Mouse (Mus musculus) CH12.LX (cell line): ENCODE measurements around the gene Asic4. TPM values are rescaled to one million over a fixed set of nuclear protein-coding genes. Genes with fewer than 3 reads are reported as not detected.
A peak's percentile ranks its signal among the peaks of the same experiment; 100 is the strongest.

Source experiments
- DNase-seq: peaks from one replicate; pipeline ENCODE4 v3.0.0-alpha.2; 2013; ENCODE audit errors: extremely low read depth
- H3K27ac ChIP-seq: 2 replicates; pipeline ENCODE4 v1.5.1; 2012; ENCODE audit warnings: low read depth, mild to moderate bottlenecking, control low read depth, moderate library complexity; ENCODE audit not compliant: insufficient read depth
- H3K27me3 ChIP-seq: replicated peaks from 2 replicates; pipeline ENCODE3; 2012; ENCODE audit warnings: inconsistent platforms
- H3K36me3 ChIP-seq, 2 experiments: replicated peaks in 1 of 2; 2 replicates each; pipeline versions ENCODE3 to v1.6.1; 2012; ENCODE audit warnings: inconsistent platforms in 1 of 2, low read length in 1 of 2, mild to moderate bottlenecking in 1 of 2, mixed read lengths in 1 of 2, moderate library complexity in 1 of 2; ENCODE audit not compliant: control insufficient read depth in 1 of 2, insufficient read depth in 1 of 2
- H3K4me1 ChIP-seq, 2 experiments: 2 replicates each; pipeline ENCODE4 v1.6.1; 2012; ENCODE audit warnings: inconsistent platforms in 1 of 2, moderate library complexity in 1 of 2; ENCODE audit not compliant: insufficient read depth in 2 of 2, control insufficient read depth in 1 of 2
- H3K4me2 ChIP-seq: 2 replicates; pipeline ENCODE4 v1.6.1; 2012; ENCODE audit warnings: low read depth, mild to moderate bottlenecking, control low read depth; ENCODE audit not compliant: poor library complexity, insufficient read depth, severe bottlenecking
- H3K4me3 ChIP-seq, 3 experiments: fragments of 150-350 bp in 1 of 3; sonication (generic) in 1 of 3; replicated peaks in 1 of 3; 2 replicates each; pipeline versions ENCODE3 to v1.5.1; 2011 to 2012; ENCODE audit warnings: low read depth in 2 of 3, low read length in 2 of 3, mild to moderate bottlenecking in 2 of 3, moderate library complexity in 2 of 3, control low read depth in 1 of 3, improper control_type of control experiment in 1 of 3, inconsistent platforms in 1 of 3, mixed read lengths in 1 of 3; ENCODE audit not compliant: poor library complexity in 1 of 3
- H3K79me2 ChIP-seq: replicated peaks from 2 replicates; pipeline ENCODE4 v1.6.1; 2012; ENCODE audit warnings: mild to moderate bottlenecking, moderate library complexity; ENCODE audit not compliant: control insufficient read depth, poor library complexity, insufficient read depth, severe bottlenecking; ENCODE audit errors: extremely low read depth
- H3K9ac ChIP-seq: 2 replicates; pipeline ENCODE4 v1.6.1; 2012; ENCODE audit warnings: low read depth, mild to moderate bottlenecking, control low read depth, moderate library complexity; ENCODE audit not compliant: insufficient read depth
- H3K9me3 ChIP-seq: replicated peaks from 2 replicates; pipeline ENCODE3; 2012; ENCODE audit warnings: low read length, inconsistent platforms, mixed read lengths
- BHLHE40 ChIP-seq: IDR thresholded peaks from 2 replicates; pipeline ENCODE4 v1.6.1; 2011; ENCODE audit warnings: mild to moderate bottlenecking, low read depth, low read length, improper control_type of control experiment
- CHD1 ChIP-seq: IDR thresholded peaks from 2 replicates; pipeline ENCODE4 v1.6.1; 2012; ENCODE audit warnings: low read depth, low read length, improper control_type of control experiment, inconsistent platforms
- CHD2 ChIP-seq: IDR thresholded peaks from 2 replicates; pipeline ENCODE4 v1.6.1; 2011; ENCODE audit warnings: low read length, improper control_type of control experiment
- CTCF ChIP-seq, 2 experiments: IDR thresholded peaks in 1 of 2; conservative IDR thresholded peaks in 1 of 2; 2 replicates each; pipeline ENCODE4 v1.5.1; 2011 to 2012; ENCODE audit warnings: low read depth in 2 of 2, low read length in 2 of 2, improper control_type of control experiment in 1 of 2, inconsistent platforms in 1 of 2, mild to moderate bottlenecking in 1 of 2, moderate library complexity in 1 of 2
- ELF1 ChIP-seq: IDR thresholded peaks from 2 replicates; pipeline ENCODE4 v1.6.1; 2014; ENCODE audit warnings: low read depth, mild to moderate bottlenecking, inconsistent platforms, low read length, improper control_type of control experiment
- EP300 ChIP-seq: IDR thresholded peaks from 2 replicates; pipeline ENCODE4 v1.6.1; 2011; ENCODE audit warnings: low read length, improper control_type of control experiment
- HCFC1 ChIP-seq: IDR thresholded peaks from 2 replicates; pipeline ENCODE4 v1.6.1; 2012; ENCODE audit warnings: low read depth, mild to moderate bottlenecking, inconsistent platforms, low read length, improper control_type of control experiment
- IRF4 ChIP-seq: IDR thresholded peaks from 2 replicates; pipeline ENCODE4 v1.6.1; 2014; ENCODE audit warnings: low read depth, mild to moderate bottlenecking, inconsistent platforms, low read length, improper control_type of control experiment
- JUN ChIP-seq: IDR thresholded peaks from 2 replicates; pipeline ENCODE4 v1.6.1; 2011; ENCODE audit warnings: low read depth, mild to moderate bottlenecking, low read length, improper control_type of control experiment, moderate library complexity; ENCODE audit not compliant: insufficient read depth
- JUND ChIP-seq: conservative IDR thresholded peaks from 2 replicates; pipeline ENCODE4 v1.6.1; 2011; ENCODE audit warnings: low read depth, low read length, improper control_type of control experiment
- KAT2A ChIP-seq: IDR thresholded peaks from 2 replicates; pipeline ENCODE4 v1.6.1; 2012; ENCODE audit warnings: low read length, improper control_type of control experiment, inconsistent platforms; ENCODE audit not compliant: insufficient replicate concordance
- MAFK ChIP-seq: IDR thresholded peaks from 2 replicates; pipeline ENCODE4 v1.6.1; 2011; ENCODE audit warnings: low read length, improper control_type of control experiment; ENCODE audit not compliant: insufficient replicate concordance
- MAX ChIP-seq: IDR thresholded peaks from 2 replicates; pipeline ENCODE4 v1.6.1; 2011; ENCODE audit warnings: low read length, improper control_type of control experiment
- MAZ ChIP-seq: IDR thresholded peaks from 2 replicates; pipeline ENCODE4 v1.6.1; 2012; ENCODE audit warnings: low read depth, mild to moderate bottlenecking, inconsistent platforms, low read length, improper control_type of control experiment, moderate library complexity
- MEF2A ChIP-seq: IDR thresholded peaks from 2 replicates; pipeline ENCODE4 v1.6.1; 2014; ENCODE audit warnings: low read depth, mild to moderate bottlenecking, inconsistent platforms, low read length, improper control_type of control experiment, borderline replicate concordance
- MXI1 ChIP-seq: IDR thresholded peaks from 2 replicates; pipeline ENCODE4 v1.6.1; 2011; ENCODE audit warnings: mild to moderate bottlenecking, low read depth, low read length, improper control_type of control experiment
- MYC ChIP-seq: IDR thresholded peaks from 2 replicates; pipeline ENCODE4 v1.6.1; 2011; ENCODE audit warnings: low read depth, mild to moderate bottlenecking, improper control_type of control experiment, low read length
- NELFE ChIP-seq: IDR thresholded peaks from 2 replicates; pipeline ENCODE4 v1.6.1; 2011; ENCODE audit warnings: low read depth, low read length, improper control_type of control experiment
- NRF1 ChIP-seq: IDR thresholded peaks from 2 replicates; pipeline ENCODE4 v1.6.1; 2014; ENCODE audit warnings: low read depth, mild to moderate bottlenecking, inconsistent platforms, low read length, improper control_type of control experiment, moderate library complexity
- POLR2A ChIP-seq: IDR thresholded peaks from 2 replicates; pipeline ENCODE4 v1.6.1; 2011; ENCODE audit warnings: low read depth, mild to moderate bottlenecking, improper control_type of control experiment, low read length
- RAD21 ChIP-seq: IDR thresholded peaks from 2 replicates; pipeline ENCODE4 v1.6.1; 2011; ENCODE audit warnings: low read depth, mild to moderate bottlenecking, low read length, improper control_type of control experiment, moderate library complexity
- RCOR1 ChIP-seq: conservative IDR thresholded peaks from 2 replicates; pipeline ENCODE4 v1.6.1; 2012; ENCODE audit warnings: low read depth, mild to moderate bottlenecking, inconsistent platforms, low read length, improper control_type of control experiment
- SIN3A ChIP-seq: IDR thresholded peaks from 2 replicates; pipeline ENCODE4 v1.6.1; 2012; ENCODE audit warnings: low read length, improper control_type of control experiment, inconsistent platforms
- SMC3 ChIP-seq: IDR thresholded peaks from 2 replicates; pipeline ENCODE4 v1.6.1; 2011; ENCODE audit warnings: low read depth, low read length, improper control_type of control experiment
- TBP ChIP-seq: conservative IDR thresholded peaks from 2 replicates; pipeline ENCODE4 v1.6.1; 2011; ENCODE audit warnings: low read depth, low read length, improper control_type of control experiment
- TCF12 ChIP-seq: IDR thresholded peaks from 2 replicates; pipeline ENCODE4 v1.6.1; 2014; ENCODE audit warnings: low read depth, mild to moderate bottlenecking, inconsistent platforms, low read length, improper control_type of control experiment
- UBTF ChIP-seq: IDR thresholded peaks from 2 replicates; pipeline ENCODE4 v1.6.1; 2012; ENCODE audit warnings: low read depth, mild to moderate bottlenecking, inconsistent platforms, low read length, improper control_type of control experiment, moderate library complexity
- ZKSCAN1 ChIP-seq: IDR thresholded peaks from 2 replicates; pipeline ENCODE4 v1.6.1; 2012; ENCODE audit warnings: low read depth, inconsistent platforms, low read length, improper control_type of control experiment, borderline replicate concordance
- ZMIZ1 ChIP-seq: IDR thresholded peaks from 2 replicates; pipeline ENCODE4 v1.6.1; 2012; ENCODE audit warnings: low read depth, mild to moderate bottlenecking, inconsistent platforms, low read length, improper control_type of control experiment
- dilution Hi-C: fragments of 300-500 bp; cut with MboI; formaldehyde crosslinking; loops from 2 replicates; pipeline ENCODE4 v1.14.3; 2020; ENCODE audit warnings: low sequenced_read_pairs; ENCODE audit not compliant: extremely low pct_unique_long_range_greater_than_20kb, extremely low pct_ligation_motif_present
- in situ Hi-C: fragments of 300-500 bp; cut with MboI; formaldehyde crosslinking; loops from 3 replicates; pipeline ENCODE4 v1.14.3; 2019; ENCODE audit warnings: low sequenced_read_pairs, low pct_ligation_motif_present, low pct_unique_long_range_greater_than_20kb, mixed read lengths
- polyA plus RNA-seq: library from polyadenylated mRNA; unstranded; fragments of >175 nt; gene quantifications from 2 replicates; pipeline ENCODE4 v1.2.1, GENCODE M21; 2012; ENCODE audit warnings: low read depth; ENCODE audit not compliant: insufficient read length
- total RNA-seq, 2 experiments: library from RNA; depleted of rRNA; stranded (reverse); fragments of 300-350 nt in 1 of 2; fragments of >200 nt in 1 of 2; gene quantifications; 2 replicates each; pipeline ENCODE4 v1.2.3; 2012 to 2014

The Asic4 gene
- total and polyA plus RNA-seq, 3 experiments: not detected

DNA sequence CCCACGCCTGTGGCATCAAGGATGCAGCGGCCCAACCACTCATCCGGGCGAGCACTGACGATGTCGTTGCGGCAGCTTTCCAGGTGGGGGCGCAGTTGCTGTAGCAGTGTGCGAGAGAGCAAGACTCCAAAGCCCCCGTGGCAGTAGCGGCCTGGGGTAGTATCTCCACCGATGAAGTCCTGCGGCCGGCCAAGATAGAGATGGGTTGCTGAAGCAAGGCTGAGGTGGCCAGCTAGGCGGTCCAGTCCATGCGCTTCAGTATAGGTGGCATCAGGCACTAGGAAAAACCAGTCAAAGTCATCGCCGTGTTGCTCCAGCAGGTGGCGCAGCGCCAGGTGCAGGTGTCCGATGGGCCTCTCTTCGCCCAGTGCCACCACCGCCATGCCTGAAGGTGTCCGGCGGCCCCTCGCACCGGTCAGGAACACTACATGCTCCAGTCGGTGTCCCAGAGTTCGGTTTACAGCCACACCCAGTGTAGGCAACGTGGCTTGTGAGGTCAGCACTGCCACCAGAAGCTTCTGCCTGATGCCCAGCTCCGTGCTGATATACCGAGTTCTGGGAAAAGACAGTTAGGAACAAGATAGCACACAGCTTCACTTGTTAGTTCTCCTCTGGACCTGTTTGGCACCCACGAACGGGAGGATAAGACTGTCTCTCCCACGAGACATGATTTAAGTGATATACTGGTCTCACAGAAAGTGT, 27.2 kb downstream of the Asic4 start:
- peak overlapping the region; percentile 67 to 81 (median 78) for H3K4me3 ChIP-seq
- dilution Hi-C loops: no loop called here
- peak; percentile 77 for DNase-seq
- H3K4me1 ChIP-seq: peaks cover 7 to 24% of the 10 kb centered on the region in 2 experiments
- no peak overlapping the region; the same call in 1 of the 2 replicates for H3K9ac ChIP-seq
- peaks cover 5% of the 10 kb centered on the region for H3K27me3 ChIP-seq
- in situ Hi-C loops: no loop called here
- peaks cover 27 to 48% of the 10 kb centered on the region in 2 experiments for H3K36me3 ChIP-seq
- H3K27ac ChIP-seq: no peak overlapping the region
- H3K4me2 ChIP-seq: peak overlapping the region; percentile 94
- TF ChIP-seq TCF12: peak; percentile 70
- TF ChIP-seq CHD2: no peak
- TF ChIP-seq ELF1: no peak; the same call in none of the 2 replicates
- no peak for TF ChIP-seq BHLHE40
- TF ChIP-seq KAT2A: no peak
- peak; percentile 55 to 90 for TF ChIP-seq CTCF (conservative IDR thresholded peaks at IDR 0.05 in 1 of 2, IDR thresholded peaks at IDR 0.05 in 1 of 2; ENCODE audit: low read depth in 2 of 2, low read length in 2 of 2)
- TF ChIP-seq MAX: peak; percentile 65
- TF ChIP-seq MEF2A: no peak; the same call in 1 of the 2 replicates
- TF ChIP-seq NELFE: peak; percentile 26; the same call in 1 of the 2 replicates
- TF ChIP-seq MAZ: no peak
- TF ChIP-seq CHD1: no peak
- TF ChIP-seq SIN3A: peak; percentile 78; the same call in 1 of the 2 replicates
- no peak for TF ChIP-seq TBP
- TF ChIP-seq ZMIZ1: no peak
- peak; percentile 75 for TF ChIP-seq SMC3
- peak; percentile 41; the same call in 1 of the 2 replicates for TF ChIP-seq MYC
- no peak; the same call in 1 of the 2 replicates for TF ChIP-seq HCFC1
- TF ChIP-seq MXI1: peak; percentile 75
- no peak for TF ChIP-seq EP300
- peak; percentile 36 for TF ChIP-seq RAD21
- TF ChIP-seq POLR2A: no peak
- no peak for TF ChIP-seq MAFK
- no peaks in the 10 kb centered on the region for H3K9me3 ChIP-seq
- peaks cover 5% of the 10 kb centered on the region; the same call in 1 of the 2 replicates for H3K79me2 ChIP-seq

DNA sequence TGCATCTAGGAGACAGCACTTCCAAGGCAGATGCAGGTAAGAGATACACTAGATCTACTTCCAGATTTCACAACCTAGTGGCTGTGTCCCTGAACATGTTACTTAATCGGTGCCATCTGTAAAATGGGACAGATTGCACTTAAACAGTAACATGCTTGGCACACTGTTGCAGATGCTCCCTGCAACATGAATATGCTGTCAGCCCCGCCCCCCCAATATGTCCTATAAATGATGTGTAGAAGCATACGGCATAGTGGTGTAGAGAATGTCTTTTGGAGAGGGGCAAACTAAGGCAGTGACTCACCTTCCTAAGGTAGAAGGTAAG, 27.7 kb downstream of the Asic4 start:
- peaks cover 27 to 43% of the 10 kb centered on the region in 2 experiments for H3K36me3 ChIP-seq
- peak overlapping the region; percentile 70; the same call in 1 of the 2 replicates for H3K9ac ChIP-seq
- TF ChIP-seq TCF12 (no peak), JUN (no peak), TBP (no peak), IRF4 (no peak), RCOR1 (no peak), POLR2A (no peak), EP300 (no peak), SIN3A (no peak), UBTF (no peak), JUND (no peak), ELF1 (no peak), MAFK (no peak), SMC3 (no peak), ZMIZ1 (no peak), NRF1 (no peak), CTCF (conservative IDR thresholded peaks at IDR 0.05 in 1 of 2, IDR thresholded peaks at IDR 0.05 in 1 of 2; ENCODE audit: low read depth in 2 of 2, low read length in 2 of 2) (no peak), CHD2 (no peak), ZKSCAN1 (no peak), MYC (no peak), BHLHE40 (no peak)
- no peak overlapping the region for H3K27ac ChIP-seq
- peak overlapping the region; percentile 94 for H3K4me2 ChIP-seq
- in situ Hi-C loops: no loop called here
- dilution Hi-C loops: no loop called here
- H3K4me3 ChIP-seq: peak overlapping the region; percentile 67 to 81 (median 78)
- DNase-seq: peak; percentile 30
- peaks cover 7 to 24% of the 10 kb centered on the region in 2 experiments for H3K4me1 ChIP-seq
- H3K79me2 ChIP-seq: peaks cover 5% of the 10 kb centered on the region; the same call in 1 of the 2 replicates
- H3K27me3 ChIP-seq: peaks cover 5% of the 10 kb centered on the region
- no peaks in the 10 kb centered on the region for H3K9me3 ChIP-seq
